Mouse (Mus musculus): ENCODE measurements around the gene Gm973.

GRCm38 (mm10) chr1:59669962-59670630 is 154.0 kb downstream of the Gm973 start:
- TF ChIP-seq KAT2A (IDR thresholded peaks at IDR 0.05; ENCODE audit: insufficient replicate concordance, low read length) = 0 out of 2 replicates have a peak, but pooled peaks have one; percentile 25
- no peak for TF ChIP-seq MAFK (IDR thresholded peaks at IDR 0.05; ENCODE audit: insufficient replicate concordance, low read length)
- no peak for TF ChIP-seq CTCF (conservative IDR thresholded peaks at IDR 0.05 in 1 of 2, IDR thresholded peaks at IDR 0.05 in 1 of 2; ENCODE audit: low read depth in 2 of 2, low read length in 2 of 2)
- no peak for TF ChIP-seq POLR2A (IDR thresholded peaks at IDR 0.05; ENCODE audit: low read depth, low read length)
- peak; percentile 14; the same call in 1 of the 2 replicates for TF ChIP-seq MEF2A (IDR thresholded peaks at IDR 0.05; ENCODE audit: borderline replicate concordance, low read depth, low read length)
- no peak for TF ChIP-seq EP300 (IDR thresholded peaks at IDR 0.05; ENCODE audit: low read length)
- TF ChIP-seq MAX (IDR thresholded peaks at IDR 0.05; ENCODE audit: low read length) = 0 out of 2 replicates have a peak, but pooled peaks have one; percentile 13
- TF ChIP-seq RCOR1 (conservative IDR thresholded peaks at IDR 0.05; ENCODE audit: low read depth, low read length) = no peak
- TF ChIP-seq USF1 (IDR thresholded peaks at IDR 0.05; ENCODE audit: low read depth, low read length) = no peak
- TF ChIP-seq JUN (IDR thresholded peaks at IDR 0.05; ENCODE audit: insufficient read depth, low read depth, low read length) = no peak
- no peak for TF ChIP-seq ZMIZ1 (IDR thresholded peaks at IDR 0.05; ENCODE audit: low read depth, low read length)
- no peak for TF ChIP-seq CHD2 (IDR thresholded peaks at IDR 0.05; ENCODE audit: low read length)
- TF ChIP-seq JUND (conservative IDR thresholded peaks at IDR 0.05; ENCODE audit: low read depth, low read length) = no peak
- TF ChIP-seq POLR2AphosphoS2 (IDR thresholded peaks at IDR 0.05; ENCODE audit: low read depth, low read length) = no peak

All from CH12.LX (cell line).